Mouse (Mus musculus) neural tube, embryonic 13.5 days (tissue): ENCODE results near the gene Fgfr4. TPM values are rescaled to one million over a fixed set of nuclear protein-coding genes. Genes with fewer than 3 reads are reported as not detected.
A peak's percentile ranks its signal among the peaks of the same experiment; 100 is the strongest.

ENCODE experiments used
- ATAC-seq: fragments of 200-750 bp; cut with Nextera tagmentation; 2 replicates; pipeline ENCODE4 v1.8.0; 2017; ENCODE audit warnings: low read depth, mild to moderate bottlenecking, moderate TSS enrichment, moderate library complexity
- H3K27ac ChIP-seq: fragments of 300-500 bp; sonication (generic); replicated peaks from 2 replicates; pipeline ENCODE4 v1.5.1; 2015; ENCODE audit warnings: moderate library complexity, mild to moderate bottlenecking, inconsistent platforms
- H3K27me3 ChIP-seq: fragments of 300-500 bp; sonication (generic); 2 replicates; pipeline ENCODE4 v1.6.1; 2015; ENCODE audit warnings: mild to moderate bottlenecking, inconsistent platforms
- H3K36me3 ChIP-seq: fragments of 300-500 bp; sonication (generic); 2 replicates; pipeline ENCODE4 v1.6.1; 2015; ENCODE audit warnings: mild to moderate bottlenecking, inconsistent platforms
- H3K4me1 ChIP-seq: fragments of 300-500 bp; sonication (generic); replicated peaks from 2 replicates; pipeline ENCODE4 v1.6.1; 2015; ENCODE audit warnings: inconsistent platforms
- H3K4me2 ChIP-seq: fragments of 300-500 bp; sonication (generic); 2 replicates; pipeline ENCODE4 v1.6.1; 2015; ENCODE audit warnings: inconsistent platforms, mild to moderate bottlenecking, moderate library complexity
- H3K4me3 ChIP-seq: fragments of 300-500 bp; sonication (generic); 2 replicates; pipeline ENCODE4 v1.5.1; 2015; ENCODE audit warnings: mild to moderate bottlenecking, inconsistent platforms
- H3K9ac ChIP-seq: fragments of 300-500 bp; sonication (generic); 2 replicates; pipeline ENCODE4 v1.6.1; 2015; ENCODE audit warnings: moderate library complexity, mild to moderate bottlenecking, inconsistent platforms
- H3K9me3 ChIP-seq: fragments of 300-500 bp; sonication (generic); 2 replicates; pipeline ENCODE4 v1.6.1; 2016; ENCODE audit warnings: inconsistent platforms
- WGBS: fragments of 180-500 bp; shearing (Covaris S2); methylation state at CpG from one replicate; pipeline ENCODE4 v1.1.7; 2015; 5-methylcytosine and 5-hydroxymethylcytosine counted together
- polyA plus RNA-seq: library from polyadenylated mRNA; unstranded; fragments of >200 nt; fragmentation: Nextera tagmentation; extraction: Ambion mirVana; gene quantifications from 2 replicates; pipeline ENCODE4 v1.2.1, GENCODE M21; 2015

Gene Fgfr4
- 1.1 and 1.9 TPM in 2 replicates for polyA plus RNA-seq

- ATAC-seq, result peak; percentile 53; the same call in 1 of the 2 replicates
Observed at GRCm38 (mm10) chr13:55152621-55153415, at the start of gene Fgfr4. TSS of gene Fgfr4 (plus strand) at chr13:55152640.

GRCm38 (mm10) chr13:55103351-55103750 lies 49.1 kb upstream of the Fgfr4 start:
- H3K27me3 ChIP-seq, result no peaks in the 10 kb centered on the region
- no peak for ATAC-seq
- no peak overlapping the region for H3K9ac ChIP-seq
- H3K4me1 ChIP-seq, result peaks cover 33% of the 10 kb centered on the region
- no peak overlapping the region for H3K4me2 ChIP-seq
- peaks cover 10% of the 10 kb centered on the region for H3K36me3 ChIP-seq
- WGBS, result 81% methylated on average over 2 of the region's 2 CpGs
- H3K27ac ChIP-seq, result no peak overlapping the region
- H3K9me3 ChIP-seq, result no peaks in the 10 kb centered on the region
- no peak overlapping the region for H3K4me3 ChIP-seq

More at GRCm38 (mm10) chr13:55152621-55153415, at the start of gene Fgfr4:
- Histone ChIP-seq H3K27me3 (peaks cover 41% of the 10 kb centered on the region), H3K4me2 (peak within 1 kb of the TSS; percentile 97), H3K9ac (peak within 1 kb of the TSS; percentile 70), H3K4me3 (peak within 1 kb of the TSS; percentile 53), H3K9me3 (no peaks in the 10 kb centered on the region), H3K27ac (no peak within 1 kb of the TSS), H3K36me3 (no peaks in the 10 kb centered on the region), H3K4me1 (peaks cover 14% of the 10 kb centered on the region)
- 1% methylated on average over 56 of the region's 68 CpGs for WGBS

- peak; percentile 93 for ATAC-seq
- under 1% methylated on average over 66 of the region's 66 CpGs for WGBS
- peak within 1 kb of the TSS; percentile 90 for H3K27ac ChIP-seq
- H3K4me1 ChIP-seq, result peaks cover 23% of the 10 kb centered on the region
- H3K4me2 ChIP-seq, result peak within 1 kb of the TSS; percentile 70
- peaks cover 18% of the 10 kb centered on the region for H3K36me3 ChIP-seq
- H3K27me3 ChIP-seq, result no peaks in the 10 kb centered on the region
- no peaks in the 10 kb centered on the region for H3K9me3 ChIP-seq
- H3K9ac ChIP-seq, result peak within 1 kb of the TSS; percentile 87
- H3K4me3 ChIP-seq, result peak within 1 kb of the TSS; percentile 85
Observed at GRCm38 (mm10) chr13:55105045-55105952, 47.1 kb upstream of the Fgfr4 start, which contains the start of gene Zfp346. TSS of gene Zfp346 (plus strand) at chr13:55105311.

- H3K27me3 ChIP-seq, result no peaks in the 10 kb centered on the region
- H3K27ac ChIP-seq, result peak overlapping the region; percentile 90
- peak overlapping the region; percentile 85 for H3K4me3 ChIP-seq
- peak overlapping the region; percentile 70 for H3K4me2 ChIP-seq
- peaks cover 23% of the 10 kb centered on the region for H3K4me1 ChIP-seq
- no peak for ATAC-seq
- no peaks in the 10 kb centered on the region for H3K9me3 ChIP-seq
- 28% methylated on average over 8 of the region's 8 CpGs for WGBS
- H3K36me3 ChIP-seq, result peaks cover 18% of the 10 kb centered on the region
- H3K9ac ChIP-seq, result peak overlapping the region; percentile 87
Observed at GRCm38 (mm10) chr13:55105953-55106691, 46.3 kb upstream of the Fgfr4 start.

GRCm38 (mm10) chr13:55107116-55107515 lies 45.3 kb upstream of the Fgfr4 start:
- H3K4me2 ChIP-seq, result no peak overlapping the region
- WGBS, result 93% methylated on average over 4 of the region's 4 CpGs
- no peak for ATAC-seq
- no peak overlapping the region for H3K9ac ChIP-seq
- no peak overlapping the region for H3K4me3 ChIP-seq
- no peaks in the 10 kb centered on the region for H3K27me3 ChIP-seq
- no peaks in the 10 kb centered on the region for H3K9me3 ChIP-seq
- peaks cover 23% of the 10 kb centered on the region for H3K4me1 ChIP-seq
- H3K36me3 ChIP-seq, result peaks cover 18% of the 10 kb centered on the region
- H3K27ac ChIP-seq, result no peak overlapping the region

- no peak overlapping the region for H3K4me3 ChIP-seq
- H3K27me3 ChIP-seq, result no peaks in the 10 kb centered on the region
- peaks cover 23% of the 10 kb centered on the region for H3K4me1 ChIP-seq
- no peak overlapping the region for H3K27ac ChIP-seq
- H3K36me3 ChIP-seq, result peaks cover 21% of the 10 kb centered on the region
- no peaks in the 10 kb centered on the region for H3K9me3 ChIP-seq
- no peak overlapping the region for H3K4me2 ChIP-seq
- ATAC-seq, result no peak
- WGBS, result 88% methylated on average over 8 of the region's 8 CpGs
- H3K9ac ChIP-seq, result no peak overlapping the region
Observed at GRCm38 (mm10) chr13:55107694-55108093, 44.7 kb upstream of the Fgfr4 start.

GRCm38 (mm10) chr13:55114375-55114774 lies 38.1 kb upstream of the Fgfr4 start:
- no peak overlapping the region for H3K4me2 ChIP-seq
- no peaks in the 10 kb centered on the region for H3K4me1 ChIP-seq
- no peaks in the 10 kb centered on the region for H3K9me3 ChIP-seq
- H3K27ac ChIP-seq, result no peak overlapping the region
- 90% methylated on average over 6 of the region's 6 CpGs for WGBS
- no peak for ATAC-seq
- H3K9ac ChIP-seq, result no peak overlapping the region
- H3K27me3 ChIP-seq, result no peaks in the 10 kb centered on the region
- no peak overlapping the region for H3K4me3 ChIP-seq
- peaks cover 65% of the 10 kb centered on the region for H3K36me3 ChIP-seq

- Histone ChIP-seq H3K4me3 (no peak overlapping the region), H3K27me3 (no peaks in the 10 kb centered on the region), H3K36me3 (peaks cover 66% of the 10 kb centered on the region), H3K27ac (no peak overlapping the region), H3K4me2 (no peak overlapping the region), H3K9me3 (no peaks in the 10 kb centered on the region), H3K4me1 (no peaks in the 10 kb centered on the region), H3K9ac (no peak overlapping the region)
- no peak for ATAC-seq
- 93% methylated on average over 6 of the region's 6 CpGs for WGBS
Observed at GRCm38 (mm10) chr13:55124903-55125302, 27.5 kb upstream of the Fgfr4 start.

- H3K36me3 ChIP-seq, result peaks cover 58% of the 10 kb centered on the region
Observed at GRCm38 (mm10) chr13:55133448-55133847, 19.0 kb upstream of the Fgfr4 start, which contains the start of gene Gm17617. TSS of gene Gm17617 (minus strand) at chr13:55133548.

GRCm38 (mm10) chr13:55135382-55135781 lies 17.1 kb upstream of the Fgfr4 start:
- H3K27ac ChIP-seq, result no peak overlapping the region
- no peak overlapping the region for H3K9ac ChIP-seq
- H3K9me3 ChIP-seq, result no peaks in the 10 kb centered on the region
- H3K36me3 ChIP-seq, result peaks cover 40% of the 10 kb centered on the region
- H3K4me2 ChIP-seq, result no peak overlapping the region
- ATAC-seq, result no peak
- 6% methylated on average over 5 of the region's 5 CpGs for WGBS
- peaks cover 3% of the 10 kb centered on the region; the same call in 1 of the 2 replicates for H3K4me1 ChIP-seq
- no peaks in the 10 kb centered on the region for H3K27me3 ChIP-seq
- H3K4me3 ChIP-seq, result no peak overlapping the region

More at GRCm38 (mm10) chr13:55133448-55133847, 19.0 kb upstream of the Fgfr4 start, which contains the start of gene Gm17617:
- Histone ChIP-seq H3K27me3 (no peaks in the 10 kb centered on the region), H3K4me2 (no peak within 1 kb of the TSS), H3K9ac (no peak within 1 kb of the TSS), H3K4me1 (peaks cover 3% of the 10 kb centered on the region; the same call in 1 of the 2 replicates), H3K9me3 (no peaks in the 10 kb centered on the region), H3K27ac (no peak within 1 kb of the TSS), H3K4me3 (no peak within 1 kb of the TSS)
- 94% methylated on average over 2 of the region's 2 CpGs for WGBS
- no peak for ATAC-seq

GRCm38 (mm10) chr13:55140271-55140670 lies 12.2 kb upstream of the Fgfr4 start:
- Histone ChIP-seq H3K27ac (no peak overlapping the region), H3K9me3 (no peaks in the 10 kb centered on the region), H3K9ac (no peak overlapping the region), H3K27me3 (no peaks in the 10 kb centered on the region), H3K36me3 (no peaks in the 10 kb centered on the region), H3K4me2 (no peak overlapping the region), H3K4me1 (peaks cover under 1% of the 10 kb centered on the region; the same call in 1 of the 2 replicates), H3K4me3 (no peak overlapping the region)
- 77% methylated on average over 2 of the region's 2 CpGs for WGBS
- ATAC-seq, result no peak
